Mouse (Mus musculus) CD4-positive, CD25-positive, alpha-beta regulatory T cell, adult 2 months (primary cell): ENCODE results near the gene Exosc10.
A peak's percentile ranks its signal among the peaks of the same experiment; 100 is the strongest.

Experiments used
- DNase-seq: peaks from one replicate; pipeline ENCODE4 v3.0.0-alpha.2; 2012; ENCODE audit warnings: low read depth, low spot score

Exosc10 gene

DNA sequence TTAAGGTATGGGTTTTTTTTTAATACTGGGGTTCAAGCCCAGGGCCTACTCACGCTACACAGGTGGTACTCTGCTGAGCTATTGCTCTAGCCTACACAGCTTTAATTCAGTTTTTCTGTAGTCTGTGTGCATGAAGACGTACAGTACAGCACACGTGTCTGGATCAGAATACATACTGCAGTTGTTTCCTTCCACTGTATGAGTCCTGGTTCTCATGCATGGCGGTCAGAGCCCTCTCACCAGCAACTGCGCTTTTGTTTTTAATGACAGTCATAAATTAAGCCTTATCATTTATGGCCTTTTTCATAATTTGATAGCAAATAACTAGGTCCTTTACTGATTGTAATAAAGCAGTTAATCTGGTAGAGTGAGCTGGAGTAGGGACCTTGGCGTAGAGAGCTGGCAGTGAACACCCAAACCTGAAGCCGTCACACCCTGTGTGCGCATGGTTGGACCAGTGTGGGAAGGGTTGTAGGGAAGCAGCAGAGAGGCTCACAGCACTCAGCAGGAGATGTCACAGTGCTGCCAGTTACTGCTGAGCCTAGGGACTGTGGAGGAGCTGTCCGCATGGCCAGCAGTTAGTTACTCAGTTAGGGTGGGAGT lies 12.6 kb downstream of the Exosc10 start:
- no peak for DNase-seq

DNA sequence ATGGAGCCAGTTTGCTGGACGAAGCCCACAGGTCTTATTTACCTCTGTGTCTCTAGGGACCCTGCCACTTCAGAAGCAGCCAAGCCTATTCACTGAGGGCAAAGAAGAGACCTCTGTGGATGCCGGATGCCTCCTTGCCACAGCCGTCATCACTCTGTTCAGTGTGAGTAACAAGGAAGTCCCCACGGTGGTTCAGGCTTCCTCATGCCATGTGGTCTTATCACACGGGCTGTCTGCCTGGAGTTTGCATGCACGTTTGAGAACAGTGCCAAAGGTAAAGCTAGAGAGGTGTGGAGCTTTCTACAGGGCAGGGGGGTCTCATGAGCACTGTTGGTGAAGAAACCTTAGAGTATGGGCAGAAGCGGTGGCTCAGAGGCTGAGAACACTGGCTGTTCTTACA lies 15.0 kb downstream of the Exosc10 start:
- DNase-seq: no peak

DNA sequence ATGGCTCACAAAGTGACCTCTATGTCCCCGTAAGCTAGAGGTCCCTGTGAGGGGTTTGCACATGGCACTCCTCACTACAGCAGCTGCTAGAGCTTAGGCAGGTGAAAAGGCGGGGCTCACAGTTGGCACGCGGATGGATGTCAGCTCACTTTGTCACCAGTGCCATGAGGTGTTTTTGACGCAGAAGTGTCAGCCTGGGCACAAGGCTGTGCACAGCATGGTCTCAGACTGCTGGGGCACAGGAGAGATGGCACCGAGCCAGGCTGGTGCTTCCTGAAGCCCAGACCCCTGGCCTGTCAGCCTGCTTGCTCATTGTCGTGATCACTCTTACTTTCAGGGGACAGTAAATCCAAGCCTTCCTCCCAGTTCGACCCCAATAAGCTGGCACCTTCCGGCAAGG lies 22.5 kb downstream of the Exosc10 start:
- DNase-seq: no peak

DNA sequence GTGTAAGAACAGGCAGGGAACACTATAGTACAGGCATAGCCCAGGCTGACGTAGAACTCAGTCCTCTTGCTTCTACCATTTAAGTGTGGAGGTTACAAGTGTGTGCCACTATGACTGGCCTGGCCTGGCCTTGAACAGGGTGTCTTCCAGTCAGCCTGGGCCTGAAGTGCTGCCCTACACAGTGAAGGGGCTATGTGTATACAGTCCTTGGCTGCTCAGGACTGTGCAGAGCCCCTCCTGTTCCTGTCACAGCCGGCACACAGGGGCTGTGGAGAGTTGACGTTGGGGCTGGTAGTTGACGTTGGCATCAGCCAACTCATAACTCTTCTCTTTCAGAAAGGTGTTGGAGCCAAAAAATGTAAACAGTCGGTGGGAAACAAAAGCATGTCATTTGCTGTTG lies 23.2 kb downstream of the Exosc10 start:
- no peak for DNase-seq

DNA sequence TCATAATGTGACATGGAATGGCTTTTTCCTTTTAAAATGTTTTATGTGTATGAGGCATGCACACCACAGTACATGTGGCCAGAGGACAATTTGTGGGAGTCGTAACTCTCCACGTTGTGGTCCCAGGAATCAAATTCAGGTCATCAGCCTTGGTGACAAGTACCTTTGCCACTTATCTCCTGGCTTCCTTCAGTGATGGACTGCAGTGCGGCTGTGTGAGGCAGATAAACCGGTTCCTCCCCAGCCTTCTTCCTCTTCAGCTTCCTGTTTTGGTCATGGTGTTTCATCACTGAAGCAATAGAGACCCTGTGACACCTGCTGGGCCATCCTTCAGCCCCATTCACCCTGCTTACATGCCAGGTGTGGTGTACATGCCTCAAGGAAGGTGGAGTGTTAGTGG lies 25.0 kb downstream of the Exosc10 start:
- no peak for DNase-seq

DNA sequence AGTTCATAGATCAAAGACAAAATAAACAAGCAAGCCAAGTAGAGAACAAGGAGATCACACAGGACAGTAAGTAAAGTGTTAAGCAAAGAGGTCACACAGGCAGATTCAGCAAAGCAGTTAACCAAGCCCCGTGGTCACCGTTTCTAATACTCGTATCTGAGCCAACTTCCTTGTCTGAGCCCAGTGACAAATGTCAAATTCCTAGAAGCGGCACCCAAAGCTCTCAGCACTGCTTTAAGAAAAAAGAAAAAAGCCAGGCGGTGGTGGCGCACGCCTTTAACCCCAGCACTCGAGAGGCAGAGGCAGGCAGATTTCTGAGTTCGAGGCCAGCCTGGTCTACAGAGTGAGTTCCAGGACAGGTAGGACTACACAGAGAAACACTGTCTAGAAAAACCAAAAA lies 28.4 kb downstream of the Exosc10 start:
- no peak for DNase-seq

DNA sequence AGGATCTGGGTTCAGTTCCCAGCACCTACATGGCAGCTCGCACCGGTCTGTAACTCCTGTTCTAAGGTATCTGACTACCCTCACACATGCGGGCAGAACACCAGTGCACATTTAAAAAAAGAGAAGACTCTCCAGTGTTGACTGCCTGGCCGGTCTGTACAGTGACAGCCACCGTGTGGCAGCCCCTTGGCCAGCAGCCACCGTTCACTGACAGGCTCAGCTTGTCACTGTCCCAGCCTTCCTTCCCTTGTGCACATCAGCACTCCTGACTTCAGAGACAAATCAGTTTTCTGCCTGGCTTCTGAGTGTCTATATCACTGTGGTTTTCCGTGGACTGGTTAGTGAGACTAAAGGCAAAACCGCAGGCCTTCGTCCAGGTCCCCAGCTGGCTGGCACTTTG lies 30.6 kb downstream of the Exosc10 start:
- no peak for DNase-seq

DNA sequence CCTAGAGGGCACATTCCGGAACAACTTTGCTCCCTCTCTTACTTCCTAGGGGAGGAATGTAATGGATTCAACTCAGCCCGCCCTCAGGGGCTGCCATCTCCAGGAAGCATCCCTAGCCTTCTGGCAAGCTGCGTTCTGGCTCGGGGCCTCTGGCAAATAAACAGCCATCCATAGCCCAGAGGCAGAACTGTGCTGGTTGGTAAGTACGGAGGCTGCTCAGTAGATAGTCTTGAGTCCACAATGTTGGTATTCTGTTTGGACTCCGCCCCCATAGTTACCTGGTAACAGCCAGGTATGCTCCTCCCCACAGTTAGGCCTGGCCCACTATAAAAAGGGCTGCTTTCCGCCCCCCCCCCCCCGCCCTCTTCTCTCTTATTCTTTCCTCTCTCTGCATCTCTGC lies 31.3 kb downstream of the Exosc10 start:
- DNase-seq: no peak

DNA sequence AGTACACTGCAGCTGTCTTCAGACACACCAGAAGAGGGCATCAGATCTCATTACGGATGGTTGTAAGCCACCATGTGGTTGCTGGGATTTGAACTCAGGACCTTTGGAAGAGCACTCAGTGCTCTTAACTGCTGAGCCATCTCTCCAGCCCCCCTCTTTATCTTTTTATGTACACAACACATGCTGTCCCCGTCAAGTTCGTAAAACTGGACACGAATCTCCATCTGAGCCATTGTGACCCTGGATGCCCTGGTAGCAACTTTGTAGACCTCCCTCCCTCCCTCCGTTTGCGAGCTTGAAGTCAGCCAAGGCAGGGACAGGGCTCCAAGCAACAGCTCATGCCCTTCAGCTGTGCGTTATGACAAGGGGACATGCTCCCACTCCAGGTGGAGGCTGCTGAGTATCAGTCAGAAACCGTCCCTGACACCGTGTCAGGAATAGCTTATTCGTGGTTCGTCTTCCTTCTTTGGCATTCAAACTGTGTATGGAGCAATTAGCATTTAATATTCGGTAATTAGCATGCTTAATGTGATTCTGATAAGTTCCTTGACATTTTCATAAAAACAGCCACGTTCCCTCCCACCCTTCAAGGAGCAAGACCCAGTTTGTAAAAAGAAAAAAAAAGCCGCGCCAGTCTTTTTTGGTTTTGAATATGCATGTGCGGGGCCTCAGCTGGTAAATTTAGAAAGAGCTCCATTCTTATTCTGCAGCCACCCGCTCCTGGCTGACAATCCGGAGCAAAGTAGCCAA lies 32.4 kb downstream of the Exosc10 start:
- DNase-seq: peak; percentile 25

DNA sequence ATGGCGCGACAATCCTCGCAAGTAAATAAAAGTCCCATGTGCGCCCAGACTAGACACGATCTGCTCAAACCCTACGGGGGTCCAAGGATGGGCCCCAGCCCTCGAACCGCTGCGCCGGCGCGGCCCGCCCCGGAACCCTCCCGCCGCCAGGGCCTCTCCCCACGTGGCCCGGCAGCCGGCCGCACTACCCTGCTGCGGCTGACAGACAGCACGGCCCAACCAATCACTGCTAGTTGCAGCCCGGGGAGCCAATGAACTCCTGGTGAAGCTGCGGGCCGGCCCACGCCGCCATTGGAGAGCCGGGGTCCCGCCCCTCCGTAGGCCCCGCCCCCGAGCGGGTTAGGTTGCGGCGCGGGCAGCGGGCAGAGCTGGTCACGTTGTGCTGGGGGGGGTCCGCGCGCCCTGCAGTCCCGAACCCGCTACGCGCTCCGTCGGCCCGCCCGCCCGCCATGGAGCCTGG lies 33.0 kb downstream of the Exosc10 start, which contains the start of gene Srm:
Srm (plus strand) TSS at position 333 of the 460 bp plus-strand sequence.
- DNase-seq: peak; percentile 97

DNA sequence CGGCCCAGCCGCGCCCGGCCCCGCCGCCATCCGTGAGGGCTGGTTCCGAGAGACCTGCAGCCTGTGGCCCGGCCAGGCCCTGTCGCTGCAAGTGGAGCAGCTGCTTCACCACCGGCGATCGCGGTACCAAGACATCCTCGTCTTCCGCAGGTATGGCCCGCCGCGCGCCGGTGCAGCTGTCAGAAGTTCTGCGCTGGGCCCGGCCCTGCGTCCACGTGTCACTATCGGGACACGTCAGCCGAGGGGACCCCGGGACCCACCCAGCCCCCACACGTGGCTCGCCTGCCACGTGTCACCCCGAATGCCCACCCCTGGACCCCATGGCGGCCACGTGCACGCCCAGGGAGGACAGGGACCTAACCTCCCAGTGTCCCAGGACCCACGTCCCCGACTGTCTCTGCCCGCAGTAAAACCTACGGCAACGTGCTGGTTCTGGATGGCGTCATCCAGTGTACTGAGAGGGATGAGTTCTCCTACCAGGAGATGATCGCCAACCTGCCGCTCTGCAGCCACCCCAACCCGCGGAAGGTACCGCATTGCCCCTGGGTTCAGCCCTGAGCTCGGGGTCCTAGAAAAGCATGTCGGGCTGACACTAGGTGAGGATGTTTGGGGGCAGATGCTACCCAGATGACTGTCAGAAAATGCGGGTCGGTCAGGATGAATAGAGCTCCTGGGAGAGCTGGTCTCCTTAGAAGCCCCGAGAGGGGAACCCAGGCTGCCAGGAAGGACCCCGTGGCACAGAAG lies 33.6 kb downstream of the Exosc10 start:
- DNase-seq: no peak

DNA sequence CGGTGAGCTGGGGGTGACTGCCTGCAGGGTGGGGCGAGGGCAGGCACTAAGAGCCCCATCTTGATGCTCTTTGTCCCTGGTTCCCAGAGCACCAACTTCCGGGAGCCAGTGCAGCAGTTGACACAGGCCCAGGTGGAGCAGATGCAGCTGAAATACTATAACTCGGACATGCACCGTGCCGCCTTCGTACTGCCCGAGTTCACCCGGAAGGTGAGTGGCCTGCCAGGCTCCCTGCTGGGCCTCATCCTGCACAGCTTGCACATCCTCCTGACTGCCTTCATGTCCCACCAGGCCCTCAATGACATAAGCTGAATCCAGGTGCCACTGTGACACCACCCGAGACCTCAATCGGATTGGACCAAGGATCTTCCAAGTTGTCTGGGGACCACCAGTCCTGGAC lies 35.8 kb downstream of the Exosc10 start:
- DNase-seq: no peak

DNA sequence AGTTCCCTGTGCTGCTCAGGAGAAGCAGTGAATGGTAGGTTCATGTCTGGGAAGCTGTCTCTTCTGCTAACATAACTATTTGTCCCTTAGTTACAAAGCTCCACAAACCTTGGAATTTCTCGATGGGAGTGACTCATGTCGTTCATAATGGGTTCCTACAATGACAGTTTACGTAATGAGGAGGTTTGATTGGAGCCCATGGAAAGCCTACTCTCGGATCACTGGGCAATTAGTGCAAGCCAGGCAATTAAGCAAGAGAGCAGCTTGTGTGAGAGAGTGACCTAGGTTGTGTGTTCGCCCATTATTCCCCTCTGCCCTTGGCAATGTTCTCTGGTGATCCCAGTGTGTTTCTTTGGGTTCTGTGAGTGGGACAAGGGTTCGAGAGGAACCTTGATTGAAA lies 37.7 kb downstream of the Exosc10 start:
- DNase-seq: no peak

DNA sequence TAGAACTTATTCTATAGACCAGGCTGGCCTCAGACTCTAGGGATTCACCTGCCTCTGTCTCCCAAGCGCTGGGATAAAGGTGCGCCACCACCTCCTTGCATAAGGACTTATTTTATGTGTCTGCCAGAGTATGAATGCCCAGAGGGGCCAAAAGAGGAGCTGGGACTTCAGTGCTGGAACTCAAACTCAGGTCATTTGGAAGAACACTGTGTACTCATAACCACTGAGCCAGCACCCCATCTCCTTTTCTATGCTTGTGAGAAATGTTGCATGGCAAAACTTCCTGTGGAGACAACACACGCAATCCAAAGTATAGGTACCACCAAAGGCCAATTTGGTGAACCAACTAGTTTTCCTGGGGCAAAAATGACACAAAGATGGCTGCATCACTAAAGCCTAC lies 38.5 kb downstream of the Exosc10 start:
- DNase-seq: no peak

DNA sequence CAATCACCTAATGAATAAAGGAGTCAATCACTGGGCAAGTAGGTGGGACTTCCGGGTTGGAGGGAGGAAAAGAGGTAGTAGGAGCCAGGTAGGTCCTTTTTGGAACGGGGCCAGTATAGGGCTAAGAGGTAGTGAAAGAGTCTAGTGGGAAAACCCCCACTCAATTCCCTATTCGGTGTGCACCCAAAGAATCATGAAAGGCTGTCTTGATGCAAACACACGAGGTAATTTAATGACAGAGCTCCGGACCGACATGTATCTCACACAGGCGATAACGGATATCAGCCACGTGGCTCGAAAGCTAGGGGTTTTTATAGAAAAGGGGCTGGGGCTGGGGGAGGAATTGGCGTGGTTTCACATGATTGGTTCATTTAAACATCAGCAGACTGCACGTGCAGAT lies 40.6 kb downstream of the Exosc10 start:
- DNase-seq: no peak

DNA sequence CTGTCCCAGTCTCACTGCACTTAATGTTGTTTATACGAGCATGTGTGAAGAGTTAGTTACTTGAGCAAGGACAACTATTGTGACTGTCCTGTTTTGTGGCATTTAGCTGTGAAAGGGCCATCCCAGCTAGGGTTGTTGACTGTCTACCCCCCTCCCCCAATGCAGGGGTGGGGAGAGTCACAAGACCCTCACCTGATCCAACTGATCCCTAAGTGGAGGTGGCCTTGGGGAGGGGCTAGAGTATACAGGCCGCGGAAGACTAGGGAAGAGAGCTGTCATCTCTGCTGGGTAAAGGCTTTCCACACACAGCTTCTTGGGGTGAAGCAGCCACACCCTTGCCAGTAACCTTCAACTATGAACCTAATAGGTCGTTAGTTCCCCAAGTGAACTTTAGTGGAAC lies 42.1 kb downstream of the Exosc10 start:
- no peak for DNase-seq

DNA sequence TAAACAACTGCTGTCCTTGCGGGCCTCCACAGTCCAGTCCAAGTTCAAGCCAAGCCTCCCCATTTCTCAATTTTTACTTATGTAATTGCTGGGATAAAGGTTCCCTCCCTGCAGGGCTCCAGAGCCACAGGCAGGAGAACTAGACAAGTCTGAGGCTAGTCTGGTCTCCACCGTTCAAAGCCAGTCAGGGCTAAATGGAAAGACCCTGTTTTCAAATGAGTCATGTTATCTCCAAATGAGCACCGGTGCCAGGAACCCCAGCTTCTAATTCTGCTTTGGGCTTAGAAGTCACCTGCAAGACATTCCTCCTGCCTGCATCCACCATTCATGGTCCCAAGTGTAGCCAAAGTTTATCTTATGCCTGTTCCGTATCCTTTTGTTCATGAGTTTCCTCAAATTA lies 43.6 kb downstream of the Exosc10 start:
- no peak for DNase-seq

DNA sequence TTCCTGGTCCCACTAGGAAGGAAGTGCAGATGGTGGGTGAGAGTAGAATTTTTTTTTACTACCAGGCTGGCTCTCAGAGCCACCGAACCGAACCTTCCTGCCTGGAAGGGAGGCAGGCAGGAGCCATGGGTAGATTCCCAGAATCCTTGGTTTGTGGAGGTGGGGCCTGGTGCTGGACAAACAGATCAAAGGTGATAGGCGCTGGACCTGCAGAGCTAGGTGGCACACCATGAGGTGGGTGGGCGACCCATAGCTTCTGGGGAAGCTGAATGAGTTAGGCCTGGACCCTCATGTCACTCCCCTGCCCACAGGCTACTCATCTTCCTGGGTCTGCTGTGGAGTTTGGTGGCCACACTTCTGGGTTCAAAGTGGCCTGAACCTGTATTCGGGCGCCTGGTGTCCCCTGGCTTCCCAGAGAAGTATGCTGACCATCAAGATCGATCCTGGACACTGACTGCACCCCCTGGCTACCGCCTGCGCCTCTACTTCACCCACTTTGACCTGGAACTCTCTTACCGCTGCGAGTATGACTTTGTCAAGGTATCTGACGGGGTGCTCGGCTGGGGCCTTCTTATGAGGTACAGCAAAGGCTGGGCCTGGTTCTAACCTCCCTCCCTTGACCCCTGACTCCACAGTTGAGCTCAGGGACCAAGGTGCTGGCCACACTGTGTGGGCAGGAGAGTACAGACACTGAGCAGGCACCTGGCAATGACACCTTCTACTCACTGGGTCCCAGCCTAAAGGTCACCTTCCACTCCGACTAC lies 44.3 kb downstream of the Exosc10 start, which contains the start of gene Masp2:
Masp2 (plus strand) TSS at position 198 of the 764 bp plus-strand sequence.
- DNase-seq: no peak

DNA sequence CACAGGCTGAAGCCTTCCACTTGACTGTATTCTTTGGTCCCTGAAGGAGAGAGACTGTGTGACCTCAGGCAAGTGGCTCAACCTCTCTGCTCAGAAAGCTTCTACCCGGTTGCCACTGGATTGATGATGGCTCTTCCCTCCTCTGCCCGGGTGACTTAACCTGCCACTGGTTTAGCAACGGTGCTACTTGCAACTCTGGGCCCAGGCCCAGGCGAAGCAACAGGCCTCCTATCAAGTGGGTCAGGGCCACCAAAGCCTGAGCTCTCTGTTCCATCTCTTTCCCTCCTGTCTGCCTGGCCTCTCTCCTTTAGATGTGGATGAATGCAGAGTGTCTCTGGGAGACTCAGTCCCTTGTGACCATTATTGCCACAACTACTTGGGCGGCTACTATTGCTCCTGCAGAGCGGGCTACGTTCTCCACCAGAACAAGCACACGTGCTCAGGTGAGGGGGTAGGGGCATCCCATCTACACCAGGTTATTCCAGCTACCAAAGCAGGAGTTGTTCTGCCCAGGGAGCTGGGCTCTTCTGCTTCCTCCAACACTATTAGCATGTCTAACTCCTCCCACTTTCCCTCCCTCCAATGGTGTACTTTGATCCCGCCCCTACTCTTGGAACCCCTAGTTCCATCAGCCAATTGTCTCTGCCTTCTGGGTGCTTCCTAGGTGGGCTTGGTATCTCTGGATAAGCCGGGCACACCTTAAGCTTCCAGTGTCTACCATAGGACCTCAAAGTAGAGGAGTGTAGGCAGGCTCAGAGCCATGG lies 45.3 kb downstream of the Exosc10 start:
- DNase-seq: no peak

DNA sequence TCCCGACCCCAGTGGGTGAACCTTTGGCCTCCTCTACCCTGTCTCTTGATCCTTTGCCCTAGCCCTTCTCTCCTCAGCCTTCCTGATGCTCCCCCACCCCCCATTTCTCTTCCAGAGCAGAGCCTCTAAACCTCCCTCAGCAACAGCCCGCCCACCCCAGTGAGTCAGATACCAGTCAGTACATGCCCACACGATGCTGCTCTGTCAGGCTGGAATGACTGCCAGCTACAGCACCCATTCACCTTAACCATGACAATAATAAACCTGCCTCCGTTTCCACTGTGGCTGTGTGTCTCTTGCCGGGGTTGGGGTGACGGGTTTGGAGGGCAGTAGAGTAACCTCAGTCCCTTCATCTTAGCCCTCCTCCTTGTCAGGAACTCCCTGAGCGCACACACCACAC lies 45.9 kb downstream of the Exosc10 start:
- no peak for DNase-seq

DNA sequence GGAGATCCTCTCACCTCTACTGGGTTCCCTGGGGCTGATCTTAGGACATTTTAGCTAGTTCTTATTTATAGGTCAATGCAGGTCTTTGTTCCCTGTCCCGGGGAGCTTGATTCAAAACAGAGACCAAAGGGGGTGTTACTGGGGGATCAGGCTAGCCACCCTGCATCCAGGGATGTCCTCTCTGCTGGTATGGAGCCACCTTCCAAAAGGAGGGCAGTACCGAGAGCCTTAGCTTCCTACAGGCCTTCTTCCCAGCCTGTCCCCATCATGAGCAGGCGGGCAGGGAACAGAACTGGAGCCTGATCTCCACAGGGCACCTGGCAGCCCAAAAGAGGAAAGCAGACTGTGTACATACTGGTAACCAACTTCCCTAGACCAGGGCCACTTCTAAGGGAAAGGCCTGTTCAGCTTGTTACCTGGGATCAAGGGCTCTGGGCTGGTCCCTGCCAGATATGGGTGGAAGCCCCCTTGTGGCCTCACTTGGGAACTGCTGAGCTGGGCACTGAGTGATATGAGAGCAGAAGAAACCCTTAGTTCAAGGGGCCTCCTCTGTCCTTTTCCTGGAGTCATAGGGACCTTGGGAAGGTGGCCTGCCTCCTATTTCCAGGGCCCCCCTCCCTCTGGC lies 46.4 kb downstream of the Exosc10 start:
- DNase-seq: peak; percentile 76
